Mouse (Mus musculus) MEL (cell line): ENCODE measurements around the gene Snx4.

Experiments used
- CHD1 ChIP-seq: IDR thresholded peaks from 2 replicates; pipeline ENCODE4 v1.6.1; 2012; ENCODE audit warnings: low read depth, mild to moderate bottlenecking, inconsistent platforms, low read length, improper control_type of control experiment
- CHD2 ChIP-seq: IDR thresholded peaks from 2 replicates; pipeline ENCODE4 v1.6.1; 2011; ENCODE audit warnings: low read length, improper control_type of control experiment
- CTCF ChIP-seq, 3 experiments: IDR thresholded peaks in 2 of 3; conservative IDR thresholded peaks in 1 of 3; 2 replicates each; pipeline ENCODE4 v1.5.1; 2011 to 2012; ENCODE audit warnings: low read length in 3 of 3, low read depth in 2 of 3, mild to moderate bottlenecking in 2 of 3, improper control_type of control experiment in 1 of 3, inconsistent platforms in 1 of 3, mixed read lengths in 1 of 3, moderate library complexity in 1 of 3; ENCODE audit not compliant: control insufficient read depth in 1 of 3, insufficient read depth in 1 of 3, poor library complexity in 1 of 3, severe bottlenecking in 1 of 3
- E2F4 ChIP-seq: IDR thresholded peaks from 2 replicates; pipeline ENCODE4 v1.6.1; 2011; ENCODE audit warnings: low read depth, low read length, improper control_type of control experiment, borderline replicate concordance
- GATA1 ChIP-seq: IDR thresholded peaks from 2 replicates; pipeline ENCODE4 v1.6.1; 2011; ENCODE audit warnings: low read depth, low read length, improper control_type of control experiment
- MEF2A ChIP-seq: IDR thresholded peaks from 2 replicates; pipeline ENCODE4 v1.6.1; 2014; ENCODE audit warnings: low read depth, mild to moderate bottlenecking, inconsistent platforms, low read length, improper control_type of control experiment; ENCODE audit not compliant: poor library complexity, insufficient replicate concordance, severe bottlenecking; ENCODE audit errors: extremely low read depth
- TCF12 ChIP-seq: IDR thresholded peaks from 2 replicates; pipeline ENCODE4 v1.6.1; 2014; ENCODE audit warnings: low read depth, mild to moderate bottlenecking, inconsistent platforms, low read length, improper control_type of control experiment, moderate library complexity
- USF1 ChIP-seq: IDR thresholded peaks from 2 replicates; pipeline ENCODE4 v1.6.1; 2014; ENCODE audit warnings: low read depth, mild to moderate bottlenecking, inconsistent platforms, low read length, improper control_type of control experiment, moderate library complexity

GRCm38 (mm10) chr16:33343601-33344000, 92.4 kb downstream of the Snx4 start:
- TF ChIP-seq GATA1 (peak; percentile 75), CTCF (IDR thresholded peaks at IDR 0.05 in 2 of 3, conservative IDR thresholded peaks at IDR 0.05 in 1 of 3; ENCODE audit: control insufficient read depth in 1 of 3, insufficient read depth in 1 of 3, low read depth in 2 of 3, low read length in 3 of 3, poor library complexity in 1 of 3, severe bottlenecking in 1 of 3) (no peak), CHD1 (no peak), E2F4 (no peak), CHD2 (no peak), USF1 (peak; percentile 94), MEF2A (no peak), TCF12 (no peak)
